1 mouse cellular context compared by ENCODE assay signal in the genomic region with DNA sequence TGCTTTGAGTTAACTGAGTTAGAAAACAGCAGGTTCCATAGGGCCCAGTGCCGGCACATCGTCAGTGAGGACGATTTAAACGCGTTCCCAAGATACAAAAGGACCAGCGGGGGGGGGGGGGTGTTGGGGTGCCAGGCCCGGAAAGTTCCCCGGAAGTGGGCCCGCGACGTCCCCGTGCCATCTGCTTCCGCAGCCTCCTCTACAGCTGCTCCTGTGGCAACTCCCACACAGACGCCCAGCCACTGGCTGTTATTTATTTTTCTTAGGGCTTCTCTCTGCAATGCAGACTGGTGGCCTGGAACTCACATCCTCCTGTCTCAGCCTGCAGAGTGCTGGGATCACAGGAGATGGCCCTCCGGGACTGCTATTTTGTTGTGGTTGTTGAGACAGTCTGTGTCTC.
TF ChIP-seq lines count a peak whose summit lies in the region.

No protein-coding gene starts in this region.

TF ChIP-seq in C2C12, 6 proteins besides CTCF, POLR2A, EP300 and RAD21 (continued from another document):
- no peak for TF ChIP-seq FOSL1 (IDR thresholded peaks at IDR 0.05; ENCODE audit: insufficient read depth, low read length, poor library complexity, severe bottlenecking)
- TF ChIP-seq MYOG (IDR thresholded peaks at IDR 0.05; ENCODE audit: control insufficient read depth, extremely low read depth, insufficient read length) = no peak
- no peak for TF ChIP-seq MAX (IDR thresholded peaks at IDR 0.05)
- TF ChIP-seq USF1 (IDR thresholded peaks at IDR 0.05; ENCODE audit: low read depth) = no peak
- peak; percentile 50 for TF ChIP-seq MYOD1 (IDR thresholded peaks at IDR 0.05; ENCODE audit: control insufficient read depth, insufficient read length, low read depth)
TF ChIP-seq in C2C12: peak in this region for 1.
